Mouse (Mus musculus): ENCODE data around the gene 2310011J03Rik.

GRCm38 (mm10) chr10:80317011-80317410 is 3.3 kb downstream of the 2310011J03Rik start:
- no peak for TF ChIP-seq CTCF (IDR thresholded peaks at IDR 0.05; ENCODE audit: low read depth, low read length)
- TF ChIP-seq POLR2A (IDR thresholded peaks at IDR 0.05; ENCODE audit: borderline replicate concordance, low read depth, low read length), result no peak
